24 mouse cellular contexts compared by ENCODE assay signal in the genomic region with DNA sequence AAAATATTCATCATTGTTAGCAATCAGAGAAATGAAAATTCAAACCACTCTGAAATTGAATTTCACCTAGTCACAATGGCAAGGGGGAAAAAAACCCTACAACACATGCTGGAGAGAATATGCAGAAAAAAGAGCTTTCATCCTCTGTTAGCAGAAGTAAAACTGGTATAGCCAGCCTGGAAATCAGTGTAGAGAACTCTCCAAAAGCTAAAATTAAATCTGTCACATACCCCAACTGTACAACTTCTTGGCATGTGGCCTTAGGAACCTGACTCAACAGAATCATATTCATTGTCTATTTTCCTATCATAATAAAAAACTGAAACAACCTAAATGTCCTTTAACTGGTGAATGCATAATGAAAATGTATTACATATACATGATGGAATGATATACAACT. TPM values are rescaled to one million over a fixed set of nuclear protein-coding genes. Genes with fewer than 3 reads are reported as not detected.
"Had no signal": no experiment of that assay in that cellular context is flagged by ENCODE, and none has a peak within 500 bp of the region (broad histone marks: within the 10 kb centered on the region; RNA-seq: fewer than 3 reads in every experiment).

No protein-coding gene starts in this region.

- ATAC-seq: hindbrain, embryonic 16.5 days; inflammation-experienced regulatory T-cells, adult 6 months; intestine, embryonic 15.5 days; intestine, postnatal 0 days had no signal

- DNase-seq: gastrocnemius, adult 2 months; gastrocnemius, postnatal 10 days; gastrocnemius, postnatal 25 days; heart, adult 18-20 months; heart, postnatal 10 days; heart, postnatal 4 days; kidney, adult 18-20 months; kidney, adult 8-10 months; kidney, postnatal 10 days; kidney, postnatal 25 days; kidney, postnatal 4 days; liver; liver, embryonic 13.5 days had no signal

RNA-seq across cellular contexts. Expression of a gene that starts 22.0 kb away (rescaled TPM):
- total RNA-seq: gastrocnemius, adult 2 months; gastrocnemius, postnatal 25 days; granulocyte monocyte progenitor cell, adult 5-6 weeks; heart, adult 8-10 months; heart, postnatal 4 days; layer of hippocampus, adult 18-20 months; layer of hippocampus, postnatal 14 days; left cerebral cortex, adult 2 months; left cerebral cortex, postnatal 14 days; left cerebral cortex, postnatal 36 days had no signal
